Mouse (Mus musculus): Measurements from ENCODE around the gene Chrm3. TPM values are rescaled to one million over a fixed set of nuclear protein-coding genes. Genes with fewer than 3 reads are reported as not detected.

The Chrm3 gene
- polyA plus RNA-seq, 1 experiment from 2014 or later = 0.58 TPM

DNA sequence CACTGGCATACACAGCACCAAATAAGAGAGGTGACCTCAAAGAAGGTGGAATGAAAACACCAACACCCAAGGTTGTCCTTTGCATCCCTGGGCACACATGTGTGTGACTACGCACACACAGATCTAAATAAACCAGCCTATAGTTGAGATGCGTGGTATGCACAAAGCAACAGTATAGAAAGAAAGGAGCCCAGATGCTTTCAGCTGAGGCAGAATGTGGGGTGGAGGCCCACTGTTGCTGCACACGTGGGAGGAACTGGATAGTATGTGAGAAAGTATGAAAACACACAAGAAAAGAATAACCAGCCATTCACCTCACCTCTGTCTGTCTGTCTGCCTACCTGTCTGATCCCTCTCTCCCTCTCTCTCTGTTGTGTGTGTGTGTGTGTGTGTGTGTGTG is 203.2 kb downstream of the Chrm3 start:
- H3K4me3 ChIP-seq (ENCODE audit: low read depth, low read length) = no peak overlapping the region
- no peak overlapping the region for H3K4me2 ChIP-seq (ENCODE audit: low read depth)
- WGBS = 93% methylated on average over 3 of the region's 3 CpGs
- no peaks in the 10 kb centered on the region for H3K9me3 ChIP-seq (ENCODE audit: control insufficient read depth, low read length)
- ATAC-seq (ENCODE audit: insufficient read depth, low FRiP score, low TSS enrichment) (no peak), DNase-seq (ENCODE audit: low spot score) (no peak)
- H3K4me1 ChIP-seq (ENCODE audit: control insufficient read depth, insufficient read depth, low read length) = no peaks in the 10 kb centered on the region
- no peaks in the 10 kb centered on the region for H3K36me3 ChIP-seq (ENCODE audit: control insufficient read depth, insufficient read depth, low read length)
- no peak overlapping the region for H3K27ac ChIP-seq (ENCODE audit: low read depth, low read length)
- H3K27me3 ChIP-seq (ENCODE audit: control insufficient read depth, insufficient read depth, low read length) = no peaks in the 10 kb centered on the region
- H3K9ac ChIP-seq (ENCODE audit: low read length) = no peak overlapping the region

DNA sequence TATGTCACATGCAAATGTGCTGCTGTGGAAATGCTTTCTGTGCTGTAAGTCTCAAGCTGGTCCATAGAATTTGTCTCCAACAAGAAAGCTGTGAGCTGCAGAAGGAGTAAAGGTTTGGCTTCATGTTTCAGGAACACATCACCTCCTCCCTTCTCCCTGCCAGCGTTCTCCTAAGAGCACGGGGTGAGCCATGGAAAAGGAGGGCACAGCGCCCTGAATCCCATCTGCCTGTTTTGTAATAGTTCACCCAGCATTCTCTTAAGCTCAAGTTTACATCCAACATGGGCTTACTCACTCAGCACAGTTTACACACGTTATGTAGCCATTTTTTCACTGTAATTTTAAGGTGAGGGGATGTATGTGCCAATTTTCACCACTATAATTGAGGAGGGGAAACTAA is 220.1 kb downstream of the Chrm3 start:
- no peaks in the 10 kb centered on the region for H3K9me3 ChIP-seq (ENCODE audit: control insufficient read depth, low read length)
- H3K27me3 ChIP-seq (ENCODE audit: control insufficient read depth, insufficient read depth, low read length) = no peaks in the 10 kb centered on the region
- no peak overlapping the region for H3K4me3 ChIP-seq (ENCODE audit: low read depth, low read length)
- H3K36me3 ChIP-seq (ENCODE audit: control insufficient read depth, insufficient read depth, low read length) = no peaks in the 10 kb centered on the region
- no peak for ATAC-seq (ENCODE audit: insufficient read depth, low FRiP score, low TSS enrichment)
- no peak overlapping the region for H3K27ac ChIP-seq (ENCODE audit: low read depth, low read length)
- no peak overlapping the region for H3K9ac ChIP-seq (ENCODE audit: low read length)
- WGBS = 91% methylated on average over 4 of the region's 4 CpGs
- H3K4me2 ChIP-seq (ENCODE audit: low read depth) = no peak overlapping the region
- no peak for DNase-seq (ENCODE audit: low spot score)
- no peaks in the 10 kb centered on the region for H3K4me1 ChIP-seq (ENCODE audit: control insufficient read depth, insufficient read depth, low read length)

DNA sequence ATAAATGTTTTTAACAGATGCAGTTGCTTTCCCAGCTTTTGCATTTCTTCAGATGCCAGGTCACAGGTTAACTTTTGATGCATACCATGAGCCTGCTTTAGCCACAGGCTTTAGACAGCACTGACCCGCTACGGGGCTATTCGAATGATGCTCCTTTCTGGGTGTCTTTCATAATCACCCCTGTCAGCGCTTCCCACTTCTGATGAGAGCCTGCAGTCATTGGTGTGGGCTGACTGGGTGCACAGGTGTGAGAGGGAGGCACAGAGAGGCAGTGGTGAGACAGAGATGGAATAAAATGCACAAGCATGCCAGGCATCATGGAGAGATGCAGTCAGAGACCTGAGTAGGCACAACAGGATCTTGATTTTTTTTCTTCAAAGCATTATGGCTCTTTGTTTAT is 221.8 kb downstream of the Chrm3 start:
- ATAC-seq (ENCODE audit: insufficient read depth, low FRiP score, low TSS enrichment) (no peak), DNase-seq (ENCODE audit: low spot score) (no peak)
- no peaks in the 10 kb centered on the region for H3K4me1 ChIP-seq (ENCODE audit: control insufficient read depth, insufficient read depth, low read length)
- H3K9me3 ChIP-seq (ENCODE audit: control insufficient read depth, low read length) = no peaks in the 10 kb centered on the region
- WGBS = 80% methylated on average over 4 of the region's 4 CpGs
- no peaks in the 10 kb centered on the region for H3K36me3 ChIP-seq (ENCODE audit: control insufficient read depth, insufficient read depth, low read length)
- no peak overlapping the region for H3K4me3 ChIP-seq (ENCODE audit: low read depth, low read length)
- H3K4me2 ChIP-seq (ENCODE audit: low read depth) = no peak overlapping the region
- no peak overlapping the region for H3K9ac ChIP-seq (ENCODE audit: low read length)
- H3K27ac ChIP-seq (ENCODE audit: low read depth, low read length) = no peak overlapping the region
- H3K27me3 ChIP-seq (ENCODE audit: control insufficient read depth, insufficient read depth, low read length) = no peaks in the 10 kb centered on the region

DNA sequence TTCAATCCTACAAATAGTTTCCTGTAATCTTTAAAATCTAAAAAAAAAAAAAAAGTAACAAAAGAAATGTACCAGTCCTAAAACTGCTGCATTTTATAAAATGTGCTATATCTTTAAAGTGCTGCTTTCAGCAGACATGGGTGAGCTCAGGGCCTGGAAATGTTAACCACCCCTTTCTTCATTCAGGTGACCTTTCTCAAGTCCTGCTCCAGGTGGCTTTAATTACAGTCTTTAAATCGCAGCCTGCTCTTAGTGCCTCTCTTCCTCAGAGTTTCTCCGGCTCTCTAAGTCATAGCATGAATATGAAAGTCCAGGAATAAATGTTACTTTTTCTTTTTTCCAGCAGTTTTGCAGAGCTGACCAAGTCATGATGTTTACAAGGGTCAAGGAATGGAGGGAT is 229.6 kb downstream of the Chrm3 start:
- Histone ChIP-seq H3K4me1 (ENCODE audit: control insufficient read depth, insufficient read depth, low read length) (no peaks in the 10 kb centered on the region), H3K36me3 (ENCODE audit: control insufficient read depth, insufficient read depth, low read length) (no peaks in the 10 kb centered on the region), H3K4me2 (ENCODE audit: low read depth) (no peak overlapping the region), H3K9ac (ENCODE audit: low read length) (no peak overlapping the region), H3K27me3 (ENCODE audit: control insufficient read depth, insufficient read depth, low read length) (no peaks in the 10 kb centered on the region), H3K9me3 (ENCODE audit: control insufficient read depth, low read length) (no peaks in the 10 kb centered on the region), H3K27ac (ENCODE audit: low read depth, low read length) (no peak overlapping the region), H3K4me3 (ENCODE audit: low read depth, low read length) (no peak overlapping the region)
- DNase-seq (ENCODE audit: low spot score) = no peak
- ATAC-seq (ENCODE audit: insufficient read depth, low FRiP score, low TSS enrichment) = no peak
- 69% methylated on average over 2 of the region's 2 CpGs for WGBS

DNA sequence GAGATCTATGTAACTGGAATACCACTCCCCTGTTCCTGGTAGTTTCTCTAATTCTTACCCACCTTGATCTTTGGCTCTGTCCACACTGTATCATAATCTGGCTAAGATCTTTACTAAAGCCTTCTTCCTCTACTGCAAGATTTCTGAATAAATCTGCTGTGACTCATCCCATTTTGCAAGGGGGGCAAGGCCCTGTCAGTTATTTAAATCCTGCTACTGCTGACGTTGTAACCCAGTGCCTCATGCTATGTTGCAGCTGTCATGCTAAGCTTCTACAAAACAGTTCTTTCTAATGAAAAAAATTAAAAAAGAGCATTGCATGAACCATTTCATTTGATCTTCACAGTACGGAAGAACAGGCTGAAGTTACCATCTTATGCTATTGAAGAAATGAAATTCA is 248.4 kb downstream of the Chrm3 start:
- WGBS = 86% methylated on average over 2 of the region's 2 CpGs
- Histone ChIP-seq H3K36me3 (ENCODE audit: control insufficient read depth, insufficient read depth, low read length) (no peaks in the 10 kb centered on the region), H3K27me3 (ENCODE audit: control insufficient read depth, insufficient read depth, low read length) (no peaks in the 10 kb centered on the region), H3K4me3 (ENCODE audit: low read depth, low read length) (no peak overlapping the region), H3K9me3 (ENCODE audit: control insufficient read depth, low read length) (no peaks in the 10 kb centered on the region), H3K27ac (ENCODE audit: low read depth, low read length) (no peak overlapping the region), H3K9ac (ENCODE audit: low read length) (no peak overlapping the region), H3K4me1 (ENCODE audit: control insufficient read depth, insufficient read depth, low read length) (no peaks in the 10 kb centered on the region), H3K4me2 (ENCODE audit: low read depth) (no peak overlapping the region)
- no peak for DNase-seq (ENCODE audit: low spot score)
- no peak for ATAC-seq (ENCODE audit: insufficient read depth, low FRiP score, low TSS enrichment)

DNA sequence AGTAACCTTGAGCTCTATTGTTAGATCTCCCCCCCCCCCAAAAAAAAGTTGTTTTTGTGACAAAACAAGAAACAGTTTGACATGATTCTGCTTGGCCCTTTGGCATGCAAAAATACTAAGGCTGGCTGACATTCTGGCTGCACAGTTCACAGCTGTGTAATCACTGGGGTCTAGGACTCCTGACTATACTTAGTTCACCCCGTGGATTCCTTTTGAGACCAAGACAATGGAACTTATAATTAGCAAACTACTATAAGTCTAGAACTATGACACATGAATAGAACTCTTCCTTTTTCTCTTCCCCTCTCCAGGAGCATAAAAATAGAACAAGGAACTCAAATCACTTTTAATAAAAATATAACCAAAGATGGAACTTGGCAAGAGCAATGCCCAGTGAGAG is 251.1 kb downstream of the Chrm3 start:
- WGBS = 47% methylated on average over 1 of the region's 1 CpGs
- no peaks in the 10 kb centered on the region for H3K36me3 ChIP-seq (ENCODE audit: control insufficient read depth, insufficient read depth, low read length)

DNA sequence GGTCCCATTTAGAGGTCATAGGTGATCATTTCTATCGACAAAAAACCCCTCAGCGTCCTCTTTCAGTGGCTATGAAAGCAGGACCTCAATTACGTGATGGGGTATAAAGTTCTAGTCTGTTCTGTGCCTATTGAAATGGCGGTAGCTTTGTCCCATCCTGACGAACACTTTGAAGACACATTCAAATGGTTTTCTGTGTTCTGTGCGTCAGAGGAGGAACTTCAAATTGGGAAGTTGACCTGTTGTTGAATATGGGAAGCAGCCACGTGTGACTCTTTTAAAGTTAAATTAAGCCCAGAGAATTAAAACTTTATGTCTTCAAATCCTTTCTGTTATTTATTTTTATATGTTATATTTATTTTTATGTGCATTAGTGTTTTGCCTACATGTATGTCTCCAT is 253.3 kb downstream of the Chrm3 start:
- no peaks in the 10 kb centered on the region for H3K36me3 ChIP-seq (ENCODE audit: control insufficient read depth, insufficient read depth, low read length)
- no peak overlapping the region for H3K4me2 ChIP-seq (ENCODE audit: low read depth)
- H3K27me3 ChIP-seq (ENCODE audit: control insufficient read depth, insufficient read depth, low read length) = no peaks in the 10 kb centered on the region
- WGBS = 87% methylated on average over 7 of the region's 7 CpGs
- no peak overlapping the region for H3K9ac ChIP-seq (ENCODE audit: low read length)
- DNase-seq (ENCODE audit: low spot score) (no peak), ATAC-seq (ENCODE audit: insufficient read depth, low FRiP score, low TSS enrichment) (no peak)
- no peak overlapping the region for H3K27ac ChIP-seq (ENCODE audit: low read depth, low read length)
- H3K4me3 ChIP-seq (ENCODE audit: low read depth, low read length) = no peak overlapping the region
- H3K4me1 ChIP-seq (ENCODE audit: control insufficient read depth, insufficient read depth, low read length) = no peaks in the 10 kb centered on the region
- H3K9me3 ChIP-seq (ENCODE audit: control insufficient read depth, low read length) = no peaks in the 10 kb centered on the region

More for the DNA sequence above, 251.1 kb downstream of the Chrm3 start:
- no peak overlapping the region for H3K27ac ChIP-seq (ENCODE audit: low read depth, low read length)
- no peaks in the 10 kb centered on the region for H3K9me3 ChIP-seq (ENCODE audit: control insufficient read depth, low read length)
- H3K27me3 ChIP-seq (ENCODE audit: control insufficient read depth, insufficient read depth, low read length) = no peaks in the 10 kb centered on the region
- DNase-seq (ENCODE audit: low spot score) (no peak), ATAC-seq (ENCODE audit: insufficient read depth, low FRiP score, low TSS enrichment) (no peak)
- H3K9ac ChIP-seq (ENCODE audit: low read length) = no peak overlapping the region
- H3K4me1 ChIP-seq (ENCODE audit: control insufficient read depth, insufficient read depth, low read length) = no peaks in the 10 kb centered on the region
- H3K4me2 ChIP-seq (ENCODE audit: low read depth) = no peak overlapping the region
- no peak overlapping the region for H3K4me3 ChIP-seq (ENCODE audit: low read depth, low read length)

DNA sequence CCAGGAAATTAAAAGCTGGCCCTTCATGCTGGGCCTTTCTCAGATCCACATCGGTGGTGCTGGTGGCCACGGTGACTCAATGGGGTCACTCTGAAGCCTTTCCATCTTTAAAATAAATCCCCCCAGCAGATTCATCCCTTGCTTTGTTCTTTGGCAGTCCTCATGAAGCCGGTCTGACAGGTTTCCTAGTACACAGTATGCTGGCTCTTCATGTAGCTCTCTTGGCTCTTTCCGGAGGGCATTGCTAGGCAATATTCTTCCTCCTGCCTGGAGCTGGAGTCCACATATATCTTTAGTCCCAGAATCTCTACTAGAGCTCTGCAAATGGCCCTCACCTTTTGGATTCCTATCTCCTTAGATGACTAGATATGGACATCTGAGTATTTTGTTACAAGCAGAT is 269.9 kb downstream of the Chrm3 start:
- DNase-seq (ENCODE audit: low spot score) = no peak
- H3K27ac ChIP-seq (ENCODE audit: low read depth, low read length) = no peak overlapping the region

DNA sequence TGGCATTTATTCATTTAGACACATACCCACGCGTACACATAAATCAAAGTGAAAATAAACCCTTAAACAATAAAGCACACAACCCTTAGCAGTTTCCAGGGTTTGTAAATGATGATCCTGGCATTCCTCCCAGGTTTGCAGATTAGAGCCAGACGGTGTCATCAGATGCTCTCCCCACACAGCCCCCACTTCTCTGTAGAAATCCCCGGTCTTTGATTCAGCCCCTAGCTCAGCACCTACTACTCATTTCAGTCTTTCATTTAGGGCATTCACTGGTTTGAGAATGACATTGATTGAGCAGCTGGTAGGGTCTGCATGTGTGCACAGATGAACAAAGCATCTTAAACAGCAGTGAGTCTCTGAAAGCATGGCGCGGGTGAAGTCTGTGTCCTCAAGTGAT is 274.3 kb downstream of the Chrm3 start:
- ATAC-seq (ENCODE audit: insufficient read depth, low FRiP score, low TSS enrichment) (no peak), DNase-seq (ENCODE audit: low spot score) (no peak)
- no peaks in the 10 kb centered on the region for H3K4me1 ChIP-seq (ENCODE audit: control insufficient read depth, insufficient read depth, low read length)
- H3K27me3 ChIP-seq (ENCODE audit: control insufficient read depth, insufficient read depth, low read length) = no peaks in the 10 kb centered on the region
- no peaks in the 10 kb centered on the region for H3K36me3 ChIP-seq (ENCODE audit: control insufficient read depth, insufficient read depth, low read length)
- no peak overlapping the region for H3K9ac ChIP-seq (ENCODE audit: low read length)
- no peak overlapping the region for H3K27ac ChIP-seq (ENCODE audit: low read depth, low read length)
- H3K9me3 ChIP-seq (ENCODE audit: control insufficient read depth, low read length) = no peaks in the 10 kb centered on the region
- no peak overlapping the region for H3K4me3 ChIP-seq (ENCODE audit: low read depth, low read length)
- H3K4me2 ChIP-seq (ENCODE audit: low read depth) = no peak overlapping the region
- 91% methylated on average over 6 of the region's 6 CpGs for WGBS

More for the DNA sequence above, 269.9 kb downstream of the Chrm3 start:
- H3K4me3 ChIP-seq (ENCODE audit: low read depth, low read length) = no peak overlapping the region
- no peak overlapping the region for H3K9ac ChIP-seq (ENCODE audit: low read length)
- 82% methylated on average over 4 of the region's 4 CpGs for WGBS
- H3K36me3 ChIP-seq (ENCODE audit: control insufficient read depth, insufficient read depth, low read length) = no peaks in the 10 kb centered on the region
- H3K4me2 ChIP-seq (ENCODE audit: low read depth) = no peak overlapping the region
- no peaks in the 10 kb centered on the region for H3K9me3 ChIP-seq (ENCODE audit: control insufficient read depth, low read length)
- ATAC-seq (ENCODE audit: insufficient read depth, low FRiP score, low TSS enrichment) = no peak
- H3K4me1 ChIP-seq (ENCODE audit: control insufficient read depth, insufficient read depth, low read length) = no peaks in the 10 kb centered on the region
- no peaks in the 10 kb centered on the region for H3K27me3 ChIP-seq (ENCODE audit: control insufficient read depth, insufficient read depth, low read length)

Data from neural tube, embryonic 11.5 days (tissue).